Mouse (Mus musculus) lung, postnatal 14 days (tissue): Measurements from ENCODE around the gene Trcg1.

Experiments
- DNase-seq: peaks from one replicate; pipeline ENCODE4 v3.0.0; 2021

The Trcg1 gene

GRCm38 (mm10) chr9:57265125-57265524 lies 28.8 kb downstream of the Trcg1 start:
- DNase-seq = no peak

- no peak for DNase-seq
Observed at GRCm38 (mm10) chr9:57267421-57267820, 31.1 kb downstream of the Trcg1 start.

- no peak for DNase-seq
Observed at GRCm38 (mm10) chr9:57268078-57268477, 31.7 kb downstream of the Trcg1 start.

GRCm38 (mm10) chr9:57268575-57268974 lies 32.2 kb downstream of the Trcg1 start:
- DNase-seq = no peak

GRCm38 (mm10) chr9:57269384-57269783 lies 33.0 kb downstream of the Trcg1 start:
- DNase-seq = no peak

DNA sequence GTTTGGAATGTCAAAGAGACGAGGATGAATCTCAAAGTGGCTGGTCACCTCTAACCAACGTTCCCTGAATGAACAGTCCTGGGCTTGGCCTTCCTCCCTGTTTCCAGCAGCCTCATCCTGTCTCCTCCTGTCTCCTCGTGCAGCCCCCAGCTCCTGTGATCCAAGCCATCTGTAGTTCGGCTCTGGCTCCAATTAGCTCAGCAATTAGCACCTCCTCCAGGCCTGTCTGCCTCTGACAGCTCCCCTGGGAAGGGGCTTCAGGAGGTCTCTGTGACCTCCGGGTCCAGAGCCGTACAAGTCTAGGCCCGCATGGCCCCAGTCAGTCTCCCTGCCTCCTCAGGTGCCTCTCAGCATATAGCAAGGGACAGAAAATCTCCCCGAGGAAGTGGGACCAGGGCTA lies 34.0 kb downstream of the Trcg1 start:
- DNase-seq = no peak

- DNase-seq = no peak
Observed at GRCm38 (mm10) chr9:57271081-57271480, 34.7 kb downstream of the Trcg1 start.

DNA sequence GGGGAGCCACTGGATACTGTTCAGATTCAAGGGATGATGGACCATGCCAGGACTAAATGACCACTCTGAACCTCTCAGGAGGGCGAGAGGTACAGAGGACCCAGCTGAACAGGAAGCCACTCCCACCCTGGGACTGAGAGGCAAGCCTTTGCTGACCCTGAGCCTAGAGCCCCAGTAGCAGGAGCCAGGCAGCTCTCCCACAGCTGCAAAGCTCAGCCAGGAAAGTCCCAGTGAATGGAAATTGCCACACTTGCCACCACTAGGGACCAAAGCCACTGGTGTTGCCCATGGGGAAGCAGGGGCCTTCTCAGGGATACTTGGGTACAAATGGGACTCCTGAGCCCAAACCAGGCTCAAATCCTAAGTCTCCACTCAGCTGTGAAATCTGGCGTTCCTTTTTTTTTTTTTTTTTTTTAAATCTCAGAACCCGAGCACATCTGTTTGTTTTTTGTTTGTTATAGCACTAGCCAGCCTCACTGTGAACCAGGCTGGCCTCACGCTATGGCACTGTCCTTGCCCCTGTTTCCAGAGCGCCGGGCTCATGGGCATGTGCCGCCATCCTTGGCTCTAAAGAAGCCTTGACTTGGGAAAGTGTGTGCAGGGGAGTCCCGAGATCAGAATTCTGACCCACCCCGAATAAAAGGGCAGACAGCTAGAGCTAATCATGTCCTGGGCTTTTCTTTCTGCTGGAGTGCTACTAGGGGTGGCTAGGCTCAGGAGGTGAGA lies 35.6 kb downstream of the Trcg1 start:
- no peak for DNase-seq

- DNase-seq = no peak
Observed at GRCm38 (mm10) chr9:57272902-57273804, 36.8 kb downstream of the Trcg1 start.

DNA sequence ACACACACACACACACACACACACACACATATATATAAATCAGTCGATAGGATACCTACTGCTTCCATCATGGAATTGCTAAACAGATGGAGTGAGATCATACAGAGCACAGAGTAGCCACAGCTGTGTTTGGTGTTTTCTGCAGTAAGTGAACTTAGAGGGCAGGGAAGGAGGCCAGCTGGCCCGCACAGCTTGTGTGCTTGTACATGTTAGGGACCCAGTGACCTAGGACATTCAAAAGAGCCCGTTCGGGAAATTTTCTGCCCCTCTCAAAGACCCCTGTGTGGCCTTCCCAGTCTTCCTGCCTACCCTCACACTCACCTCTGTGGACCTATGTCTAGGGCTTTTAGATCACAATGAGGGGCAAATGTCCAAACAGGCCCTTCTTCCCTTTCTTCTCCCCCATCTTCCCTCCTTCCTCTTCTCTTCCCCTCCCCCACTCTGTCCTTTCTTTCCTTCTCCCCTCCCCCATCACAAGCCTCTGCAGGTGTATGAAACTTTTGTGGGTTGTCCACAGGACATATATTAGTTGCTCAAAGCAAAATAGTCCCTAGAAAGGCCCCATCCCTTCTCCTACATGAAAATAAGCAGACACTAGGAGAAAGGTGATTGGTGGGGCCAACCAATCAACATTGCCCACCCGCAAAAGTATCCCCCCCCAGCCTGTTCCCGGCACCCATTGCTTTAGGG lies 37.6 kb downstream of the Trcg1 start:
- no peak for DNase-seq

GRCm38 (mm10) chr9:57276311-57276710 lies 40.0 kb downstream of the Trcg1 start:
- no peak for DNase-seq

- no peak for DNase-seq
Observed at GRCm38 (mm10) chr9:57278268-57278667, 41.9 kb downstream of the Trcg1 start.

DNA sequence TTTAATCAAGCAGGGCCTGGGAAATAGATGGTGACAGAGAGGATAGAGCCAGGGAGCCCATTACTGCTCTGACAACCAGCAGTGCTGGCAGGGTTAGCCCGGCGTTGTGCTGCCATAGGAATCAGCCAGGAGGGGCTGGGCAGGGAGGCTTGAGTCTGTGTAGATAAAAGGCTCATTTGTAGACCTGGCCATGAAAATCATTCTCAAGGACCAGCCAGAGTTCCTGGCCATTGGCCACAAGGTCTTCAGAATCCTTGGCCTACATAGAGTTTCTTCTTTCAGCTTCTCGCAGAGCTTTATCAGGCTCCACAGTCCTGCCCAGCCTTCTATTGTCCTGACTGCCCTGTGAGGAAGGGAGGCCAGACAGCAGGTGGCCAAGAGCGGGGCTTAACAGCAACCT lies 43.1 kb downstream of the Trcg1 start:
- DNase-seq = no peak

DNA sequence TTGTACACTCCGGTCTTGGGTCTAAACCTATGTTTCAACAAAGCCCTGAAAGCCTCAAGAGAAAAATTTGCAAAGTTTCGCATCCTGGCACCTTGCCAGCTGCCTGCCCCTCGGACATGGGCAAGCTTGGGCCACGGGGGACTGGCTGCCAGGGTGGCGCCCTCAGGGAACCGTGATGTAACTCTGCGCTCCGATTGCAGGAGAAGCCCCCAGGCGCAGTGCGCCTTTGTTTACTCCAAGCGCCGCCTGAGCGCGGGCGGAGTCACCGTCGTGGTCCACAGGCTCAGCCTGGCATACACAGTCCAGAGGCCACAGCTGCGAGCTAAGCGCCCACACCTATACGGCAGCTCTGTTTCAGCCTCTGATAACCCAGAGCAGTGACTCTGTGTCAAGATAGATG lies 45.2 kb downstream of the Trcg1 start:
- DNase-seq = peak; percentile 42

GRCm38 (mm10) chr9:57282686-57283085 lies 46.3 kb downstream of the Trcg1 start:
- no peak for DNase-seq

GRCm38 (mm10) chr9:57283311-57283710 lies 47.0 kb downstream of the Trcg1 start:
- no peak for DNase-seq

DNA sequence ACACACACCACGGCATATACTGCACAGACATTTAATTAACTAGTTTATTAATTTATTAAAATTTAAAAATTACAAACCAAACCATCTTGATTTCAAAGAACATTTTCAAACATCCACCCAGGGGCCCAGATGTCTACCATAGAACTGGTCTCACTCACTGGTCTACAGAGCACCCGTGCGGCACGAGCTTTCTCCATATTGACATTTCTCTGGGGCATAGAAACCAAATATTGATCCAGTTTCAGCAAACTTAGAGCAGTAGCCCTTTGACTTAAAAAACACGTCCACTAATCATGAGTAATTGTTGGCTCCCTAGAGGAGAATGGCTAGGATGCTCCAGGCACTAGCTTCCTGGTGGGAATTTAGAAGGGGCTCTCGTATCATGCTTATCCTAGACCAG lies 50.8 kb downstream of the Trcg1 start:
- DNase-seq = no peak

GRCm38 (mm10) chr9:57294905-57295304 lies 58.5 kb downstream of the Trcg1 start:
- DNase-seq = no peak

GRCm38 (mm10) chr9:57295666-57296065 lies 59.3 kb downstream of the Trcg1 start:
- no peak for DNase-seq

DNA sequence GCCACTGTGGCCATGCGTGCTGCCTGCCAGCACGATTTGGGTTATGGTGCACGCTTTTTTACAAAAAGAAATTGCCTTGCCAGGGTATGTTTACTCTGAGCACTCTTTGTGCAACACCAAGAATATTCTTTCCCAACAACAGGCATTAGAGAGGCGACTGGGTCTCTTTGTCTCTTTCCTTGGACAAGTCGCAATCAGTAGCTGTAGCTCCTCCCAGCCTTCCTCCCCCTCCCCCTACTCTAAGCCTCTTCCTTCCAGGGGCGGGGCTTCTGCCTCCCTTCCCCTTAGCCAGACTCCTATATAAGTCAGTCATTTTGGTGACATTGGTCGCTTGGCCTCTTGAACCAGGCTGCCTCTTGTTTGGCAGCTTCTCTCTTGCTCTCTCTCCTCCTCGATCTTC lies 59.9 kb downstream of the Trcg1 start:
- no peak for DNase-seq

DNA sequence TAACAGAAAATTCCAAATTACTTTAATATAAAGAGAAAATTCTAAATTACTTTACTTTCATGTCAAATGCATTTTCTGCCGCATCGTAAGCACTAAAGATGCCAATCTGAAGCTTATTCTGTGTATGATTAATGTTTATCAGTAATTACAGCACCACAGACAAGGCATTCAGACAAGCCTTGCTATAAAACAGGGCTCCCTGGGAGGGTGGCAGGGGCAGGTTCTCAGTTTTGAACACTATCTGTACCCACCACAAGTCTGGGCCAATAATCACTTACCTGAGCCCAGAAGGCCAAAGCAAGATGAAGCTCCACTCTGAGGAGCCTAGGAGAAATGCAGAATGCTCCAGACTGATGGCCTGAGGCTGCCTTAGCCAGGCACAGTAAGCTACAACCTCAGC lies 61.6 kb downstream of the Trcg1 start:
- no peak for DNase-seq
